Mouse (Mus musculus) liver, postnatal 0 days (tissue): ENCODE measurements around the gene Nfu1.

ENCODE experiments used
- CTCF ChIP-seq: sonication (generic); IDR thresholded peaks from 2 replicates; pipeline ENCODE4 v1.5.1; 2016; ENCODE audit warnings: antibody characterized with exemption, low read depth
- EP300 ChIP-seq: IDR thresholded peaks from 2 replicates; pipeline ENCODE4 v1.6.1; 2016; ENCODE audit warnings: antibody characterized with exemption, low read depth, mild to moderate bottlenecking

GRCm38 (mm10) chr6:87016916-87017315 lies 7.9 kb downstream of the Nfu1 start:
- TF ChIP-seq CTCF (peak; percentile 75), EP300 (no peak)
